9 mouse cellular contexts compared by ENCODE assay signal in the genomic region with DNA sequence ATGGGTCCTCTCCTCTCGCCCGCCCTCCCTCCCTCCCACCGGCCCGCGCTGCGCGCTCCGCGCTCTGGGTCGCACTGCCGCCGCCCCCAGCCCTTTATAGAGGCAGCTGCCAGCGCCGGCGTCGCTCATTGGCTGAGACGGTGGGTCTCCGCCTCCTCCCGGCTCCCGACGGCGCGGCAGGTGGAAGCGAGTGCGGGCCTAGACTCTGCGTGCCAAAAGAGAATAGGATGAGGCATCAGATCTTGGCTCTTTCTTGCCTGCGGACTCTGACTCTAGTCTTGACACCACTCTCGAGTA. TPM values are rescaled to one million over a fixed set of nuclear protein-coding genes. Genes with fewer than 3 reads are reported as not detected.
DNase-seq lines count a peak whose midpoint lies in the region; ATAC-seq lines count a peak whose summit lies in the region.
"Had no signal": no experiment of that assay in that cellular context is flagged by ENCODE, and none has a peak within 500 bp of the region (broad histone marks: within the 10 kb centered on the region; RNA-seq: fewer than 3 reads in every experiment).

TSS of gene Elavl3 (minus strand) at position 66 of the 297 bp plus-strand sequence.

- H3K9ac ChIP-seq in heart, embryonic 15.5 days: peak within 1 kb of the TSS; percentile 14; the same call in 1 of the 2 replicates
- H3K9ac ChIP-seq in forebrain, embryonic 13.5 days: peak within 1 kb of the TSS; percentile 99
- peak within 1 kb of the TSS; percentile 99 for H3K9ac ChIP-seq in midbrain, embryonic 16.5 days (ENCODE audit: low read depth, low read length)

- H3K36me3 ChIP-seq in heart, embryonic 15.5 days: peaks cover 2% of the 10 kb centered on the region; the same call in 1 of the 2 replicates
- H3K36me3 ChIP-seq in forebrain, embryonic 13.5 days (ENCODE audit: poor library complexity, severe bottlenecking): peaks cover 3% of the 10 kb centered on the region
- H3K36me3 ChIP-seq in midbrain, embryonic 16.5 days (ENCODE audit: control insufficient read depth, insufficient read depth, low read length): no peaks in the 10 kb centered on the region; the same call in 1 of the 2 replicates

- peak within 1 kb of the TSS; percentile 78 for H3K4me2 ChIP-seq in heart, embryonic 15.5 days
- H3K4me2 ChIP-seq in forebrain, embryonic 13.5 days: peak within 1 kb of the TSS; percentile 67
- H3K4me2 ChIP-seq in midbrain, embryonic 16.5 days (ENCODE audit: low read length): peak within 1 kb of the TSS; percentile 91

- under 1% methylated on average over 28 of the region's 28 CpGs for WGBS in heart, embryonic 15.5 days
- under 1% methylated on average over 19 of the region's 28 CpGs for WGBS in forebrain, embryonic 13.5 days
- WGBS in midbrain, embryonic 16.5 days: under 1% methylated on average over 19 of the region's 28 CpGs

- H3K9me3 ChIP-seq in heart, embryonic 15.5 days (replicated peaks): no peaks in the 10 kb centered on the region
- no peaks in the 10 kb centered on the region for H3K9me3 ChIP-seq in forebrain, embryonic 13.5 days (replicated peaks)
- H3K9me3 ChIP-seq in midbrain, embryonic 16.5 days (replicated peaks; ENCODE audit: control insufficient read depth, low read length, poor library complexity, severe bottlenecking): no peaks in the 10 kb centered on the region

- ATAC-seq in heart, embryonic 15.5 days (replicated peaks; ENCODE audit: insufficient number of reproducible peaks, insufficient read depth, low FRiP score, low read depth): no peak
- peak; percentile 84 for ATAC-seq in forebrain, embryonic 13.5 days
- peak; percentile 72 for ATAC-seq in midbrain, embryonic 16.5 days
- ATAC-seq: Patski had no signal

- H3K4me1 ChIP-seq in heart, embryonic 15.5 days (replicated peaks): peaks cover 27% of the 10 kb centered on the region
- peaks cover 43% of the 10 kb centered on the region for H3K4me1 ChIP-seq in forebrain, embryonic 13.5 days
- peaks cover 28% of the 10 kb centered on the region for H3K4me1 ChIP-seq in midbrain, embryonic 16.5 days (ENCODE audit: control insufficient read depth, insufficient read depth, low read length)

- H3K27ac ChIP-seq in heart, embryonic 15.5 days: no peak within 1 kb of the TSS
- H3K27ac ChIP-seq in forebrain, embryonic 13.5 days: peak within 1 kb of the TSS; percentile 94
- peak within 1 kb of the TSS; percentile 95 for H3K27ac ChIP-seq in midbrain, embryonic 16.5 days (ENCODE audit: low read length)

- no peak for DNase-seq in heart, postnatal 25 days (ENCODE audit: low spot score)
- DNase-seq in brain, embryonic 18.5 days (ENCODE audit: low read depth, low spot score): peak; percentile 77
- peak; percentile 73 to 76 for DNase-seq in layer of hippocampus, postnatal 25 days (ENCODE audit: extremely low spot score in 1 of 2, low spot score in 1 of 2)
- DNase-seq in thymus, postnatal 4 days: peak; percentile 74
- no peak for DNase-seq in c-Kit-positive CD71-positive TER-119-positive erythroid progenitor cells, embryonic 14.5 days (ENCODE audit: low spot score)

- H3K27me3 ChIP-seq in heart, embryonic 15.5 days: peaks cover 82% of the 10 kb centered on the region
- peaks cover 4% of the 10 kb centered on the region; the same call in 1 of the 2 replicates for H3K27me3 ChIP-seq in forebrain, embryonic 13.5 days
- no peaks in the 10 kb centered on the region for H3K27me3 ChIP-seq in midbrain, embryonic 16.5 days (ENCODE audit: control insufficient read depth, insufficient read depth, low read depth, low read length)

- peak within 1 kb of the TSS; percentile 43 for H3K4me3 ChIP-seq in heart, embryonic 15.5 days
- peak within 1 kb of the TSS; percentile 96 for H3K4me3 ChIP-seq in forebrain, embryonic 13.5 days
- peak within 1 kb of the TSS; percentile 98 for H3K4me3 ChIP-seq in midbrain, embryonic 16.5 days (ENCODE audit: low read depth, low read length)

- intact Hi-C loops in heart, postnatal 25 days (cut with DNase I): no loop called here

RNA-seq across cellular contexts. Expression of gene Elavl3, which starts in this region (rescaled TPM):
- 0.14 and 1.0 TPM in 2 replicates for polyA plus RNA-seq in heart, embryonic 15.5 days (2015; fragmentation: Nextera tagmentation; extraction: Ambion mirVana)
- under 1 TPM; 0.21 to 0.50 TPM for total RNA-seq in heart, postnatal 25 days (2021)
- polyA plus RNA-seq in forebrain, embryonic 13.5 days (2015; fragmentation: Nextera tagmentation; extraction: Ambion mirVana): 63.7 and 66.4 TPM in 2 replicates
- total RNA-seq in layer of hippocampus, postnatal 25 days (2021): 100 to 1,000 TPM; 155 to 158 TPM
- polyA plus RNA-seq in midbrain, embryonic 16.5 days (2015; fragmentation: Nextera tagmentation; extraction: Ambion mirVana): 91.6 and 93.8 TPM in 2 replicates

Comparison
In these comparisons a context has a peak if more than half of its experiments do, and no peak if none do; other contexts are left out.
1. RNA of gene Elavl3 (total RNA-seq): 155 to 158 TPM in layer of hippocampus, postnatal 25 days; 0.21 to 0.50 TPM in heart, postnatal 25 days; every median in the first group is over 100 times any median in the second.
2. RNA of gene Elavl3 (polyA plus RNA-seq): 91.6 to 93.8 TPM in midbrain, embryonic 16.5 days and 63.7 to 66.4 TPM in forebrain, embryonic 13.5 days; 0.14 to 1.0 TPM in heart, embryonic 15.5 days; every median in the first group is over 10 times any median in the second.
3. H3K4me3 ChIP-seq: peak in every context shown above with its lines; median percentile 98 in midbrain, embryonic 16.5 days; 96 in forebrain, embryonic 13.5 days; 43 in heart, embryonic 15.5 days.
4. H3K9ac ChIP-seq: peak in every context shown above with its lines; median percentile 99 in forebrain, embryonic 13.5 days; 99 in midbrain, embryonic 16.5 days; 14 in heart, embryonic 15.5 days.
5. DNase-seq: peak in brain, embryonic 18.5 days (single experiment), layer of hippocampus, postnatal 25 days (2 of 2) and thymus, postnatal 4 days (single experiment); none in heart, postnatal 25 days (single experiment) and c-Kit-positive CD71-positive TER-119-positive erythroid progenitor cells, embryonic 14.5 days (single experiment).
6. Peak in every context shown above with its lines, with median percentiles within 50 percentile points of each other: H3K4me2 ChIP-seq.